Mouse (Mus musculus) heart, adult 11 months (tissue): ENCODE measurements at regions not wholly inside any gene's neighbourhood (a gene's known extent, or its start where the extent isn't known, plus 50 kb on each side); places are given as distances from the start of the nearest gene placed in this dataset.

ENCODE experiments used
- DNase-seq: peaks from one replicate; pipeline ENCODE4 v3.0.0; 2022

- no peak for DNase-seq
Measured at GRCm38 (mm10) chr12:58743800-58744199, 268.0 kb downstream of the Sec23a start.

GRCm38 (mm10) chr12:58728094-58728493 is 283.7 kb downstream of the Sec23a start:
- DNase-seq: no peak

GRCm38 (mm10) chr12:58727547-58727946 is 284.3 kb downstream of the Sec23a start:
- no peak for DNase-seq

GRCm38 (mm10) chr12:58717908-58718307 is 293.9 kb downstream of the Sec23a start:
- no peak for DNase-seq

GRCm38 (mm10) chr12:58714207-58714606 is 297.6 kb downstream of the Sec23a start:
- no peak for DNase-seq

- DNase-seq: no peak
Measured at GRCm38 (mm10) chr12:58695680-58696079, 316.1 kb downstream of the Sec23a start.

- no peak for DNase-seq
Measured at GRCm38 (mm10) chr12:58669914-58670635, 341.7 kb downstream of the Sec23a start.

GRCm38 (mm10) chr12:58654530-58655056 is 357.2 kb downstream of the Sec23a start:
- no peak for DNase-seq

- no peak for DNase-seq
Measured at GRCm38 (mm10) chr12:58653751-58654150, 358.1 kb downstream of the Sec23a start.

- no peak for DNase-seq
Measured at GRCm38 (mm10) chr12:58653222-58653621, 358.6 kb downstream of the Sec23a start.

- no peak for DNase-seq
Measured at GRCm38 (mm10) chr12:58652701-58653100, 359.1 kb downstream of the Sec23a start.

GRCm38 (mm10) chr12:58648322-58648721 is 363.5 kb downstream of the Sec23a start:
- DNase-seq: peak; percentile 68

- DNase-seq: no peak
Measured at GRCm38 (mm10) chr12:58643843-58644242, 368.0 kb downstream of the Sec23a start.

GRCm38 (mm10) chr12:58639478-58639877 is 370.4 kb upstream of the Clec14a start:
- no peak for DNase-seq

- no peak for DNase-seq
Measured at GRCm38 (mm10) chr12:58638260-58638659, 369.2 kb upstream of the Clec14a start.

- no peak for DNase-seq
Measured at GRCm38 (mm10) chr12:58632529-58632928, 363.4 kb upstream of the Clec14a start.

- DNase-seq: no peak
Measured at GRCm38 (mm10) chr12:58628817-58629216, 359.7 kb upstream of the Clec14a start.

GRCm38 (mm10) chr12:58625144-58625543 is 356.1 kb upstream of the Clec14a start:
- no peak for DNase-seq

GRCm38 (mm10) chr12:58619508-58620310 is 350.6 kb upstream of the Clec14a start:
- DNase-seq: no peak

- peak; percentile 36 for DNase-seq
Measured at GRCm38 (mm10) chr12:58594781-58595180, 325.7 kb upstream of the Clec14a start.

- peak; percentile 75 for DNase-seq
Measured at GRCm38 (mm10) chr12:58591480-58591829, 322.4 kb upstream of the Clec14a start.

GRCm38 (mm10) chr12:58590547-58591479 is 321.7 kb upstream of the Clec14a start:
- peak; percentile 30 for DNase-seq
